Mouse (Mus musculus) stomach, embryonic 16.5 days (tissue): Measurements from ENCODE around the gene Atg4c. TPM values are rescaled to one million over a fixed set of nuclear protein-coding genes. Genes with fewer than 3 reads are reported as not detected.

Experiments used
- ATAC-seq: fragments of 200-750 bp; cut with Nextera tagmentation; 2 replicates; pipeline ENCODE4 v1.8.0; 2017; ENCODE audit warnings: moderate number of reproducible peaks, moderate TSS enrichment; ENCODE audit not compliant: insufficient read depth, low FRiP score
- H3K27ac ChIP-seq: fragments of 300-500 bp; sonication (generic); 2 replicates; pipeline ENCODE4 v1.5.1; 2014; ENCODE audit warnings: low read length
- H3K27me3 ChIP-seq: fragments of 300-500 bp; sonication (generic); 2 replicates; pipeline ENCODE4 v1.6.1; 2014; ENCODE audit warnings: low read length, control low read depth, mixed read lengths; ENCODE audit not compliant: control insufficient read depth, insufficient read depth
- H3K36me3 ChIP-seq: fragments of 300-500 bp; sonication (generic); 2 replicates; pipeline ENCODE4 v1.6.1; 2014; ENCODE audit warnings: low read length; ENCODE audit not compliant: control insufficient read depth, insufficient read depth
- H3K4me1 ChIP-seq: fragments of 300-500 bp; sonication (generic); 2 replicates; pipeline ENCODE4 v1.6.1; 2014; ENCODE audit warnings: low read length, control low read depth, mixed read lengths; ENCODE audit not compliant: control insufficient read depth, insufficient read depth
- H3K4me2 ChIP-seq: fragments of 300-500 bp; sonication (generic); 2 replicates; pipeline ENCODE4 v1.6.1; 2014; ENCODE audit warnings: low read depth, low read length, mixed read lengths
- H3K4me3 ChIP-seq: fragments of 300-500 bp; sonication (generic); replicated peaks from 2 replicates; pipeline ENCODE4 v1.5.1; 2014; ENCODE audit warnings: mild to moderate bottlenecking, low read length
- H3K9ac ChIP-seq: fragments of 300-500 bp; sonication (generic); 2 replicates; pipeline ENCODE4 v1.6.1; 2014; ENCODE audit warnings: low read length
- H3K9me3 ChIP-seq: fragments of 300-500 bp; sonication (generic); replicated peaks from 2 replicates; pipeline ENCODE4 v1.6.1; 2016; ENCODE audit warnings: low read length, control low read depth; ENCODE audit not compliant: control insufficient read depth
- WGBS: fragments of 180-500 bp; shearing (Covaris S2); extraction: QIAGEN DNeasy Blood & Tissue Kit; methylation state at CpG from one replicate; pipeline ENCODE4 v1.1.7; 2014; 5-methylcytosine and 5-hydroxymethylcytosine counted together
- polyA plus RNA-seq: library from polyadenylated mRNA; unstranded; fragments of >200 nt; fragmentation: Nextera tagmentation; extraction: Ambion mirVana; gene quantifications from 2 replicates; pipeline ENCODE4 v1.2.1, GENCODE M21; 2015

Gene Atg4c
- polyA plus RNA-seq, 1 experiment from 2014 or later = 13.9 TPM

DNA sequence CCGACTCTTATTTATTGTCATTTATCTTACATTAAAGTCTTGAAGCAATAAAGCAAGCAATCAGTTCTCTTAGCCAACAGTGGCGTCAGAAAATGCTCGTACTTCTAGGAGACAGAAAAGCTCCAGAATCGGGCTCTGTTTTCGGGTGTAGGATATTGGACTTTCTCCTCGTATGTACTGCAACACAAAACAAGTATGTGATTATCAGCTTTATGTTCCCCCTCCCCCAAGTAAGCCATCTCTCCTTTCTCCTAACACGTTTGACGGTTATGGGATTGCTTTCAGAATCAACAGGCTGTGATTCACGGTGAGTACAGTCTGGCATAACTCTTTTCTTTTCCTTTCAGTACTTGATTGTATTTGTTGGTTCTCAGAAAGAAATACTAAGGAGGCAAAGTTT, 30.7 kb upstream of the Atg4c start:
- no peaks in the 10 kb centered on the region for H3K27me3 ChIP-seq

DNA sequence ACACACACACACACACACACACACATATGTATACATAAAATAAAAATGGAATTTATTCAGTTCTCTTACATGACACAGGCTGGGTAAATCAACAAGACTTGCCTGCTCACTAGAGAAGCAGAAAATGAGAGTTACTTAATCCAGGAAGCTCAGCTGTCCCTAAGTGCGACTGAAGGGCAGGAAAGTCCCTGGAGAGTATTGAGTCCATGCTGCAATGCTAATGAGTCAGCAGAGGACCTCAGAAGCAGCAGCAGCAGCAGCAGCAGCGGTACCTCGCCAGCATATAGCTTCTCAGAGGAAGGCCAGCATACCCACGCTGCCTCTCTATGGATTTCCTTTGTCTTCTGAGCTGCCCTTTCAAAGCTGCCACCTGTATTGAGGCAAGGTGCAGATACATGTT, 30.2 kb upstream of the Atg4c start:
- peak; percentile 72 for ATAC-seq
- H3K27me3 ChIP-seq = no peaks in the 10 kb centered on the region
- H3K4me1 ChIP-seq = peaks cover 6% of the 10 kb centered on the region; the same call in 1 of the 2 replicates
- no peaks in the 10 kb centered on the region for H3K36me3 ChIP-seq
- H3K9ac ChIP-seq = no peak overlapping the region
- no peak overlapping the region for H3K4me3 ChIP-seq
- WGBS = 33% methylated on average over 4 of the region's 4 CpGs
- no peaks in the 10 kb centered on the region for H3K9me3 ChIP-seq
- H3K27ac ChIP-seq = no peak overlapping the region
- no peak overlapping the region for H3K4me2 ChIP-seq

More for the DNA sequence above, 30.7 kb upstream of the Atg4c start:
- Histone ChIP-seq H3K4me1 (peaks cover 6% of the 10 kb centered on the region; the same call in 1 of the 2 replicates), H3K9me3 (no peaks in the 10 kb centered on the region), H3K36me3 (no peaks in the 10 kb centered on the region), H3K27ac (no peak overlapping the region), H3K4me3 (0 out of 2 replicates have a peak overlapping the region, but pooled peaks have one; percentile 2), H3K9ac (0 out of 2 replicates have a peak overlapping the region, but pooled peaks have one; percentile 31), H3K4me2 (peak overlapping the region; percentile 17)
- ATAC-seq = no peak
- WGBS = 33% methylated on average over 9 of the region's 9 CpGs

DNA sequence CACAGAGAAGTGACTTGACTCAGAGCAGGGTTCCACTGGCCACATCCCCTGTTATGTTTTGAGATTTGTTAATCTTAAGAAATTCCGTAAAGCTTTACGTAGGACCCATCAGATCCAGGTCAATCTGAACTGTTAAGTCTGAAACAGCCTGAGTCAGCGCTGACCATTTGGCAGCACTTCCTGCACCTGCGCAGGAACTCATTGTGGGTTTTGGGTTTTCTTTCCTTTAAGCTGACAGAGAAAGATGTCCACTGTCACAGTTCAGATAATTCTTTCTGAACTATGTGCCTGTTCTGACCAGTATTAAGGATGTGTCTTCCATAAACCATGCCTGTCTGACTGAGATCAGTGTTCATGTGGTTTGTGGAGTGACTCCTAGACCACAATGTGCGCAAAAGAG, 24.9 kb upstream of the Atg4c start:
- Histone ChIP-seq H3K27ac (no peak overlapping the region), H3K9me3 (no peaks in the 10 kb centered on the region), H3K36me3 (no peaks in the 10 kb centered on the region), H3K4me3 (no peak overlapping the region), H3K9ac (no peak overlapping the region), H3K4me2 (no peak overlapping the region), H3K27me3 (no peaks in the 10 kb centered on the region), H3K4me1 (no peaks in the 10 kb centered on the region)
- 87% methylated on average over 5 of the region's 5 CpGs for WGBS
- no peak for ATAC-seq

DNA sequence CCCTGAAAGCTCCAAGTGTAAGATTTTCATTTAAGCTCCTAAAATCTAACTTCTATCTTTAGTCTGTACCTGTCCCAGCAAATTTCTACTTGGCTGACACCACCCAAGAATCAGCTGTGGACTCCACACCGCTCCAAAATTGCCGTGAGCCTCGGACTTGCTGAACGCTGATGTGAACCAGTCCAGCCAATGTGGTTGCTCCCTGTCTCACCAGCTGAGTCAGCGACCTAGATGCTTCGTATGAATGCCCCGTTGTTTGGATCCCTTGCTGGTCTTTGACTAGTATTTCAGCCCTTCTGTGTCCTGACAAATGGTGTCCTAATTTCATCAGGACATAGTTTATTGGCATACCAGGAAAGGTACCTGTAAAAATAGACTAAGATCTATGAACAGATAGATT, 19.5 kb upstream of the Atg4c start:
- 82% methylated on average over 7 of the region's 7 CpGs for WGBS
- no peak overlapping the region for H3K9ac ChIP-seq
- H3K27me3 ChIP-seq = no peaks in the 10 kb centered on the region
- no peak for ATAC-seq
- H3K4me1 ChIP-seq = no peaks in the 10 kb centered on the region
- no peaks in the 10 kb centered on the region for H3K9me3 ChIP-seq
- H3K4me2 ChIP-seq = no peak overlapping the region
- no peak overlapping the region for H3K4me3 ChIP-seq
- H3K36me3 ChIP-seq = no peaks in the 10 kb centered on the region
- no peak overlapping the region for H3K27ac ChIP-seq

DNA sequence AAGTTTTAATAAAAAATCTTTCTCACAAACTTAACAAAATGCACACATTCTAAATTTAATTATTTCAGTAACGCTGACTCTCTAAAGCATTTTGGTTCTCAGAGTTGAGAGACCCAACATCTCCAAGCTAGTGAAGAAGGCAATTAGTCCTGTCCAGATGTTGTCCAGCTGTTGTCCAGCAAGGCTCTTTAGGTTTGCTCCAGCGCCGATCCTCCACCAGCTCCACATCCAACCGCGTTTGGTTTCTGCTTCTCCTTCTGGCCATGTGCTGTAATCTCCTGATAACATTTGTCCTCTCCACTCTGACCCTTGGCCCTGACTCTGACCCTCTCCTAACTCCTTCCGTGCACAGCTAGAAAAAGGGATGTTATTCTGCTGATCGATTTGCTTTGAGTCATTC, 16.9 kb upstream of the Atg4c start:
- no peaks in the 10 kb centered on the region for H3K9me3 ChIP-seq
- no peak overlapping the region for H3K4me3 ChIP-seq
- H3K4me1 ChIP-seq = no peaks in the 10 kb centered on the region
- no peak for ATAC-seq
- no peak overlapping the region for H3K27ac ChIP-seq
- WGBS = 50% methylated on average over 7 of the region's 7 CpGs
- no peak overlapping the region for H3K9ac ChIP-seq
- H3K27me3 ChIP-seq = no peaks in the 10 kb centered on the region
- H3K36me3 ChIP-seq = no peaks in the 10 kb centered on the region
- H3K4me2 ChIP-seq = no peak overlapping the region

DNA sequence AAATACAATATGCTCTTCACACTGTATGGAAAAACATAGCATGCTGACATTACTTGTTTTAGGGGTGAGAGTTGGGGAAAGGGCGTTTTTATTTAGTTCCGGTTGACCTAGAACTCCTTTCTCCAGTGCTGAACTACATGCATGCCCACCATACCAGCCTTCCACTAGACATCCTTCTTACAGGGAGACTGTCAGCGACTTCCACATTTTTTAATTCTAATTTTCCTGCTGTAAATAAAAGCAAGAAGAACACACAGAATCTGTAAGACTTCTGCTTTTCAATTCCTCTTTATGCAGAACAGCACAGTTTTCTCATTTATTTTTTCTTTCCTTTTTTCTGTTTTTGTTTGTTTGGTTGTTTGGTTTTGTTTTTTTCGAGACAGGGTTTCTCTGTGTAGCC, 16.5 kb upstream of the Atg4c start:
- Histone ChIP-seq H3K9ac (no peak overlapping the region), H3K9me3 (no peaks in the 10 kb centered on the region), H3K27me3 (no peaks in the 10 kb centered on the region), H3K4me3 (no peak overlapping the region), H3K27ac (no peak overlapping the region), H3K4me2 (no peak overlapping the region), H3K4me1 (no peaks in the 10 kb centered on the region), H3K36me3 (no peaks in the 10 kb centered on the region)
- WGBS = 82% methylated on average over 4 of the region's 4 CpGs
- no peak for ATAC-seq

DNA sequence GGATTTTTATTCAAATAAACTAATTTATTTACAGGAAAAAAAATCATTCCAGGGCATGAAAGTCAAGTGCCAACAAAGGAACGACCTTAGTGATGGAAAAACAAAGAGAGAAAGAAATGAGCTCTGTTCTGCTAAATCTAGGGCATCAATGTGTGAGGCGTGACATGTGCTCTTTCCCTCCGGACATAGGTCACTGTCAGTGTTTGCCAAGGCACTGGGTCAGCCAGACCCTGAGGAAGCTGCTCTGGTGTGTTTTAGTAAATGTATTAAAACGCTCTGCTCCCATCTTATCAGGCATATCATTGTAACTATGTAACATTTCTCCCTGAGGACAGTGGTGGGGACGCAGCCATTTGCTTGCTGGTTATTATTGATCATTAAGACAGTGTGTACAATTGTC, 14.9 kb upstream of the Atg4c start:
- H3K27ac ChIP-seq = no peak overlapping the region
- no peak for ATAC-seq
- H3K4me2 ChIP-seq = no peak overlapping the region
- H3K4me3 ChIP-seq = no peak overlapping the region
- 64% methylated on average over 5 of the region's 5 CpGs for WGBS
- no peaks in the 10 kb centered on the region for H3K9me3 ChIP-seq
- H3K27me3 ChIP-seq = no peaks in the 10 kb centered on the region
- H3K4me1 ChIP-seq = no peaks in the 10 kb centered on the region
- no peaks in the 10 kb centered on the region for H3K36me3 ChIP-seq
- H3K9ac ChIP-seq = no peak overlapping the region

DNA sequence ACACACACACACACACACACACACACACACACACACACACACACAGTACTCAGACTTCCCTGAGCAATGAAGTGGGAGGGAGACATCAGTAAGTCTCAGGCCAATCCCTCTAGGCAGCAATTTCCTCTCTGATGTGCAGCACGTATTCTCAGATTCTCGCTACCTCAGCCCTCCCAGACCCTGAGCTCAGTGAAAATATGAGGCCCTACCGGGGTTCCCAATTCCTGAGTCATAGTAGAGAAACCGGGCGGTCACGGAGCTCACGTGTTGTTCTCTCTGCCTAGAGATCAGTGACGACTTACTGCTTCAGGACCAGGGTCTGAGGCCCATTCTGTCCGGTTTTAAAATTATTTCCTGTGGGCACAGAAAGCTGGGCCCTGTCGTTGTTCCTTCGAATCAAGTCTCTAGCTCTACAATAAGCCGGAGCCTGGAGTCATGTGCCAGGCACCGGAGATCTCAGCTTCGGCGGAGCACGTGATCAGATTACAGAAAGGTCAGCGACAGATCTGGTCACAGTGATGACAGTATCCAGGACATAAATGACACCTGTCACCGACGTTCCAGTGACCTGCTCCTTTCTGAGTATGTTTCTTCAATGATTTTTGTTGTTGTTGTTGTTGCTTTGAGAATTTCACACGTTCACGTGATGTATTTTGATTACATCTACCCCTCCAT, 14.2 kb upstream of the Atg4c start:
- Histone ChIP-seq H3K4me2 (no peak overlapping the region), H3K4me1 (no peaks in the 10 kb centered on the region)
- 61% methylated on average over 21 of the region's 21 CpGs for WGBS

DNA sequence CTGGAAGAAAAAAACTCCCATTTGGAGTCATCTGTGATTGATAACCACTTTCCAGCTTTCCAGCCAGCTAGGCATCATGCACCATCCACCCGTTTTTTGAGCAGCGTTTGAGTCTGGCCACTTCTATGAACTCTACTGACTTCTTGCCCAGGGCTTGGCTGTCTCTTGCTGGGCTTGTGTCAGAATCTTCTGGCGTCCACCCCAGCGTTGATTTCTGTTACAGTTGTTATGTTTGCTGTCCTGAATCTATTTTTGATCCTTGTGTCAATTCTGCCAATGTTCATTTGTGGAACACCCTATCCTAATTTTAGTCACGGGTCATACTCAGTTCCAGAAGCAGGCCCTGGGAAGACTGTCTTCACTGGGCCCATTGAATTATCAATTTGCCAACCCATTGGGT, 12.8 kb upstream of the Atg4c start:
- 58% methylated on average over 5 of the region's 5 CpGs for WGBS
- no peak for ATAC-seq
- no peaks in the 10 kb centered on the region for H3K27me3 ChIP-seq
- no peak overlapping the region for H3K4me3 ChIP-seq
- no peak overlapping the region for H3K9ac ChIP-seq
- no peaks in the 10 kb centered on the region for H3K36me3 ChIP-seq
- H3K27ac ChIP-seq = no peak overlapping the region
- no peak overlapping the region for H3K4me2 ChIP-seq
- H3K9me3 ChIP-seq = no peaks in the 10 kb centered on the region
- H3K4me1 ChIP-seq = no peaks in the 10 kb centered on the region

More for the DNA sequence above, 14.2 kb upstream of the Atg4c start:
- ATAC-seq = no peak
- Histone ChIP-seq H3K36me3 (no peaks in the 10 kb centered on the region), H3K9ac (no peak overlapping the region), H3K27ac (no peak overlapping the region), H3K27me3 (no peaks in the 10 kb centered on the region), H3K9me3 (no peaks in the 10 kb centered on the region), H3K4me3 (no peak overlapping the region)
